Mouse (Mus musculus): Measurements from ENCODE around the gene Gstm6. TPM values are rescaled to one million over a fixed set of nuclear protein-coding genes. Genes with fewer than 3 reads are reported as not detected.
"Not testable (repeated sequence)": the region's sequence is repeated elsewhere in the genome, so short reads cannot be mapped to it uniquely, and the experiment has no call there.

Gstm6 gene
- not detected in 2 replicates for polyA plus RNA-seq (2012; ENCODE audit: insufficient read depth, insufficient read length, missing spikeins)

- TF ChIP-seq POLR2A (IDR thresholded peaks at IDR 0.05; ENCODE audit: borderline replicate concordance, low read depth, low read length), result no peak
- no peak for TF ChIP-seq CTCF (IDR thresholded peaks at IDR 0.05; ENCODE audit: low read depth, low read length)
- Histone ChIP-seq H3K4me3 (ENCODE audit: insufficient read depth, low read length) (no peak within 1 kb of the TSS), H3K27ac (ENCODE audit: insufficient read depth, low read depth, low read length) (no peak within 1 kb of the TSS), H3K4me1 (ENCODE audit: control insufficient read depth, insufficient read depth, low read length) (peaks cover 16% of the 10 kb centered on the region)
These were observed at the start of gene Gstm6 for GRCm38 (mm10) chr3:107943239-107943990. Gene Gstm6 (minus strand): TSS chr3:107943749.

- Histone ChIP-seq H3K4me1 (ENCODE audit: control insufficient read depth, insufficient read depth, low read length) (peaks cover 9% of the 10 kb centered on the region), H3K4me3 (ENCODE audit: insufficient read depth, low read length) (no peak within 1 kb of the TSS), H3K27ac (ENCODE audit: insufficient read depth, low read depth, low read length) (no peak within 1 kb of the TSS)
- no peak for TF ChIP-seq CTCF (IDR thresholded peaks at IDR 0.05; ENCODE audit: low read depth, low read length)
- no peak for TF ChIP-seq POLR2A (IDR thresholded peaks at IDR 0.05; ENCODE audit: borderline replicate concordance, low read depth, low read length)
These were observed 42.6 kb upstream of the Gstm6 start, which contains the start of gene Gstm2 for GRCm38 (mm10) chr3:107986041-107986562. Gene Gstm2 (minus strand): TSS chr3:107986453.

- H3K27ac ChIP-seq (ENCODE audit: insufficient read depth, low read depth, low read length); H3K4me1 ChIP-seq (ENCODE audit: control insufficient read depth, insufficient read depth, low read length); H3K4me3 ChIP-seq (ENCODE audit: insufficient read depth, low read length): not testable (repeated sequence)
These were observed 41.6 kb upstream of the Gstm6 start for GRCm38 (mm10) chr3:107985141-107985540.

GRCm38 (mm10) chr3:107984471-107984870 is 40.9 kb upstream of the Gstm6 start:
- H3K4me3 ChIP-seq (ENCODE audit: insufficient read depth, low read length), result no peak overlapping the region
- H3K4me1 ChIP-seq (ENCODE audit: control insufficient read depth, insufficient read depth, low read length), result peaks cover 9% of the 10 kb centered on the region
- no peak overlapping the region for H3K27ac ChIP-seq (ENCODE audit: insufficient read depth, low read depth, low read length)
- TF ChIP-seq CTCF (IDR thresholded peaks at IDR 0.05; ENCODE audit: low read depth, low read length) (no peak), POLR2A (IDR thresholded peaks at IDR 0.05; ENCODE audit: borderline replicate concordance, low read depth, low read length) (no peak)

GRCm38 (mm10) chr3:107983771-107984170 is 40.2 kb upstream of the Gstm6 start:
- no peak overlapping the region for H3K27ac ChIP-seq (ENCODE audit: insufficient read depth, low read depth, low read length)
- peaks cover 9% of the 10 kb centered on the region for H3K4me1 ChIP-seq (ENCODE audit: control insufficient read depth, insufficient read depth, low read length)
- H3K4me3 ChIP-seq (ENCODE audit: insufficient read depth, low read length), result no peak overlapping the region
- TF ChIP-seq CTCF (IDR thresholded peaks at IDR 0.05; ENCODE audit: low read depth, low read length), result no peak
- no peak for TF ChIP-seq POLR2A (IDR thresholded peaks at IDR 0.05; ENCODE audit: borderline replicate concordance, low read depth, low read length)

GRCm38 (mm10) chr3:107982726-107983125 is 39.2 kb upstream of the Gstm6 start:
- Histone ChIP-seq H3K27ac (ENCODE audit: insufficient read depth, low read depth, low read length) (no peak overlapping the region), H3K4me1 (ENCODE audit: control insufficient read depth, insufficient read depth, low read length) (peaks cover 9% of the 10 kb centered on the region), H3K4me3 (ENCODE audit: insufficient read depth, low read length) (no peak overlapping the region)
- TF ChIP-seq CTCF (IDR thresholded peaks at IDR 0.05; ENCODE audit: low read depth, low read length), result no peak
- TF ChIP-seq POLR2A (IDR thresholded peaks at IDR 0.05; ENCODE audit: borderline replicate concordance, low read depth, low read length), result no peak

GRCm38 (mm10) chr3:107981261-107981660 is 37.7 kb upstream of the Gstm6 start:
- Histone ChIP-seq H3K27ac (ENCODE audit: insufficient read depth, low read depth, low read length) (no peak overlapping the region), H3K4me1 (ENCODE audit: control insufficient read depth, insufficient read depth, low read length) (peaks cover 9% of the 10 kb centered on the region), H3K4me3 (ENCODE audit: insufficient read depth, low read length) (no peak overlapping the region)
- TF ChIP-seq CTCF (IDR thresholded peaks at IDR 0.05; ENCODE audit: low read depth, low read length) (no peak), POLR2A (IDR thresholded peaks at IDR 0.05; ENCODE audit: borderline replicate concordance, low read depth, low read length) (no peak)

GRCm38 (mm10) chr3:107977691-107978090 is 34.1 kb upstream of the Gstm6 start:
- TF ChIP-seq POLR2A (IDR thresholded peaks at IDR 0.05; ENCODE audit: borderline replicate concordance, low read depth, low read length) (no peak), CTCF (IDR thresholded peaks at IDR 0.05; ENCODE audit: low read depth, low read length) (no peak)
- no peak overlapping the region for H3K27ac ChIP-seq (ENCODE audit: insufficient read depth, low read depth, low read length)

GRCm38 (mm10) chr3:107974237-107974636 is 30.7 kb upstream of the Gstm6 start:
- Histone ChIP-seq H3K27ac (ENCODE audit: insufficient read depth, low read depth, low read length) (no peak overlapping the region), H3K4me1 (ENCODE audit: control insufficient read depth, insufficient read depth, low read length) (no peaks in the 10 kb centered on the region), H3K4me3 (ENCODE audit: insufficient read depth, low read length) (no peak overlapping the region)
- TF ChIP-seq POLR2A (IDR thresholded peaks at IDR 0.05; ENCODE audit: borderline replicate concordance, low read depth, low read length) (no peak), CTCF (IDR thresholded peaks at IDR 0.05; ENCODE audit: low read depth, low read length) (no peak)

More at GRCm38 (mm10) chr3:107977691-107978090, 34.1 kb upstream of the Gstm6 start:
- Histone ChIP-seq H3K4me3 (ENCODE audit: insufficient read depth, low read length) (no peak overlapping the region), H3K4me1 (ENCODE audit: control insufficient read depth, insufficient read depth, low read length) (peaks cover 2% of the 10 kb centered on the region; the same call in 1 of the 2 replicates)

GRCm38 (mm10) chr3:107972070-107972469 is 28.5 kb upstream of the Gstm6 start:
- no peaks in the 10 kb centered on the region for H3K4me1 ChIP-seq (ENCODE audit: control insufficient read depth, insufficient read depth, low read length)
- H3K27ac ChIP-seq (ENCODE audit: insufficient read depth, low read depth, low read length), result no peak overlapping the region
- no peak overlapping the region for H3K4me3 ChIP-seq (ENCODE audit: insufficient read depth, low read length)
- TF ChIP-seq POLR2A (IDR thresholded peaks at IDR 0.05; ENCODE audit: borderline replicate concordance, low read depth, low read length) (no peak), CTCF (IDR thresholded peaks at IDR 0.05; ENCODE audit: low read depth, low read length) (no peak)

GRCm38 (mm10) chr3:107971101-107971500 is 27.6 kb upstream of the Gstm6 start:
- not testable (repeated sequence) for H3K4me3 ChIP-seq (ENCODE audit: insufficient read depth, low read length); H3K4me1 ChIP-seq (ENCODE audit: control insufficient read depth, insufficient read depth, low read length); H3K27ac ChIP-seq (ENCODE audit: insufficient read depth, low read depth, low read length)
